Mouse (Mus musculus) lung, postnatal 0 days (tissue): ENCODE results near the gene Lactbl1. TPM values are rescaled to one million over a fixed set of nuclear protein-coding genes. Genes with fewer than 3 reads are reported as not detected.

Experiments
- ATAC-seq: fragments of 200-750 bp; cut with Nextera tagmentation; 2 replicates; pipeline ENCODE4 v1.8.0; 2017; ENCODE audit warnings: moderate library complexity
- DNase-seq: peaks from one replicate; pipeline ENCODE4 v3.0.0-alpha.2; 2016; ENCODE audit warnings: low spot score
- H3K27ac ChIP-seq: fragments of 300-500 bp; sonication (generic); 2 replicates; pipeline ENCODE4 v1.5.1; 2014; ENCODE audit warnings: antibody characterized with exemption, mild to moderate bottlenecking, low read length, mixed read lengths
- H3K27me3 ChIP-seq: fragments of 300-500 bp; sonication (generic); replicated peaks from 2 replicates; pipeline ENCODE4 v1.6.1; 2014; ENCODE audit warnings: low read length, mixed read lengths; ENCODE audit not compliant: insufficient read depth
- H3K36me3 ChIP-seq: fragments of 300-500 bp; sonication (generic); 2 replicates; pipeline ENCODE4 v1.6.1; 2014; ENCODE audit warnings: low read length, mixed read lengths; ENCODE audit not compliant: insufficient read depth
- H3K4me1 ChIP-seq: fragments of 300-500 bp; sonication (generic); 2 replicates; pipeline ENCODE4 v1.6.1; 2014; ENCODE audit warnings: antibody characterized with exemption, low read depth, low read length, mixed read lengths; ENCODE audit not compliant: insufficient read depth
- H3K4me2 ChIP-seq: fragments of 300-500 bp; sonication (generic); replicated peaks from 2 replicates; pipeline ENCODE4 v1.6.1; 2014; ENCODE audit warnings: low read depth, mild to moderate bottlenecking, low read length, moderate library complexity, mixed read lengths
- H3K4me3 ChIP-seq: fragments of 300-500 bp; sonication (generic); 2 replicates; pipeline ENCODE4 v1.5.1; 2014; ENCODE audit warnings: low read depth, low read length
- H3K9ac ChIP-seq: fragments of 300-500 bp; sonication (generic); replicated peaks from 2 replicates; pipeline ENCODE4 v1.6.1; 2014; ENCODE audit warnings: low read depth, mild to moderate bottlenecking
- H3K9me3 ChIP-seq: fragments of 300-500 bp; sonication (generic); 2 replicates; pipeline ENCODE4 v1.6.1; 2016; ENCODE audit warnings: low read length, mixed read lengths
- CTCF ChIP-seq: IDR thresholded peaks from 2 replicates; pipeline ENCODE4 v1.5.1; 2016; ENCODE audit warnings: antibody characterized with exemption, mild to moderate bottlenecking
- EP300 ChIP-seq: IDR thresholded peaks from 2 replicates; pipeline ENCODE4 v1.6.1; 2016; ENCODE audit warnings: antibody characterized with exemption, mild to moderate bottlenecking, control low read depth
- WGBS: fragments of 180-500 bp; shearing (Covaris S2); extraction: QIAGEN DNeasy Blood & Tissue Kit; methylation state at CpG from one replicate; pipeline ENCODE4 v1.1.7; 2014; 5-methylcytosine and 5-hydroxymethylcytosine counted together
- polyA plus RNA-seq: library from polyadenylated mRNA; unstranded; fragments of >200 nt; fragmentation: Nextera tagmentation; extraction: Ambion mirVana; gene quantifications from 2 replicates; pipeline ENCODE4 v1.2.1, GENCODE M21; 2015

Lactbl1 gene
- not detected in 2 replicates for polyA plus RNA-seq

DNA sequence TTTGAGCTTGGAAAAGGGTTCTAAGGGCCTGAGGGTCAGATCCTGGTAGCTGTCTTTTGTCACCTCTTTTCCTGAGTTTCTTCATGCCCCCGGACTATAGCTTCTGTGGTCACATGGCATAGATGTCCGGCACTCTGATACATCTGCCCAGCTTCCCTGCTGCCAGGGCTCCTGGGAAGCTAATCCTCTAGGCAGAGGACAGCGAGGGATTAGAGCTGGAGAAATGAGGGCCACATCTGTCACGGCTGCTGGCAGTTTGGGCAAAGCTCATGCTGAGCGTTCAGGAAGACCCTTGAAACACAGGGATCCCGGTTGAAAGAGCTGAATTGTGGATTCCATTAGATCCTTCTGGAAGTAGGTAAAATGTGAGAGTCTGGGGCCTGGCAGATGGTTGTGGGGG, at the start of gene Lactbl1:
Lactbl1 (plus strand) TSS at position 234 of the 400 bp plus-strand sequence.
- Histone ChIP-seq H3K9me3 (no peaks in the 10 kb centered on the region), H3K4me3 (no peak within 1 kb of the TSS), H3K4me2 (no peak within 1 kb of the TSS), H3K4me1 (no peaks in the 10 kb centered on the region), H3K27me3 (no peaks in the 10 kb centered on the region), H3K9ac (no peak within 1 kb of the TSS), H3K36me3 (no peaks in the 10 kb centered on the region), H3K27ac (no peak within 1 kb of the TSS)
- DNase-seq (no peak), ATAC-seq (no peak)
- WGBS: 53% methylated on average over 6 of the region's 6 CpGs
- TF ChIP-seq EP300: no peak

GRCm38 (mm10) chr4:136581885-136582284, 40.5 kb upstream of the Lactbl1 start:
- DNase-seq: no peak
- Histone ChIP-seq H3K4me2 (no peak overlapping the region), H3K27me3 (no peaks in the 10 kb centered on the region), H3K9ac (no peak overlapping the region), H3K4me1 (no peaks in the 10 kb centered on the region), H3K4me3 (no peak overlapping the region), H3K9me3 (no peaks in the 10 kb centered on the region), H3K36me3 (no peaks in the 10 kb centered on the region), H3K27ac (no peak overlapping the region)
- TF ChIP-seq EP300 (no peak), CTCF (no peak)
- 91% methylated on average over 3 of the region's 3 CpGs for WGBS
- no peak for ATAC-seq

GRCm38 (mm10) chr4:136587221-136587827, 35.1 kb upstream of the Lactbl1 start:
- no peak overlapping the region for H3K4me2 ChIP-seq
- H3K27ac ChIP-seq: no peak overlapping the region
- WGBS: 79% methylated on average over 4 of the region's 4 CpGs
- no peaks in the 10 kb centered on the region for H3K4me1 ChIP-seq
- H3K9ac ChIP-seq: no peak overlapping the region
- DNase-seq (no peak), ATAC-seq (no peak)
- no peaks in the 10 kb centered on the region for H3K36me3 ChIP-seq
- H3K9me3 ChIP-seq: no peaks in the 10 kb centered on the region
- no peak overlapping the region for H3K4me3 ChIP-seq
- H3K27me3 ChIP-seq: no peaks in the 10 kb centered on the region
- TF ChIP-seq EP300 (no peak), CTCF (no peak)

DNA sequence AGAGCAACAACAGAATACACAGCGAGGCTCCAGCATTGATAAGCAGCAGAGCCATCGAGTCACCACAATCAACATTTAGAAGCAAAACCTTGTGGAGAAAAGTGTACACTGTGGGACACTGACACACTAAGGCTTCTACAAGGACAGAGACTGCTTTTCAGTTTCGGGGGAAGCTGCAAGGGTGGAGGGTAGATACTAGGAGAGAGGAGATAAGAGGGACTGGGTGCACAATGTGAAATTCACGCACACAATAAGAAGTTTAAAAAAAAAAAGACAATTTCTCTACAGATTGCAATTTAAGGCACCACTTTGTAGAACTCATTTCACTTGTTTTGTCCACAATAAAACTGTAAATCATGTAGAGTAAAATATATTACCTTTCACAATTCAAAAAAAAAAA, 34.4 kb upstream of the Lactbl1 start:
- DNase-seq (no peak), ATAC-seq (no peak)
- 85% methylated on average over 4 of the region's 4 CpGs for WGBS
- Histone ChIP-seq H3K9ac (no peak overlapping the region), H3K36me3 (no peaks in the 10 kb centered on the region), H3K4me1 (no peaks in the 10 kb centered on the region), H3K4me3 (no peak overlapping the region), H3K27me3 (no peaks in the 10 kb centered on the region), H3K27ac (no peak overlapping the region), H3K4me2 (no peak overlapping the region), H3K9me3 (no peaks in the 10 kb centered on the region)
- TF ChIP-seq EP300 (no peak), CTCF (no peak)

- no peak overlapping the region for H3K27ac ChIP-seq
- DNase-seq (no peak), ATAC-seq (no peak)
- no peak overlapping the region for H3K4me3 ChIP-seq
- no peaks in the 10 kb centered on the region for H3K4me1 ChIP-seq
- no peak overlapping the region for H3K4me2 ChIP-seq
- WGBS: 43% methylated on average over 4 of the region's 4 CpGs
- H3K9me3 ChIP-seq: no peaks in the 10 kb centered on the region
- no peaks in the 10 kb centered on the region for H3K27me3 ChIP-seq
- H3K9ac ChIP-seq: no peak overlapping the region
- no peak for TF ChIP-seq EP300
- no peak for TF ChIP-seq CTCF
- no peaks in the 10 kb centered on the region for H3K36me3 ChIP-seq
These were observed 30.3 kb upstream of the Lactbl1 start for GRCm38 (mm10) chr4:136592111-136592510.

DNA sequence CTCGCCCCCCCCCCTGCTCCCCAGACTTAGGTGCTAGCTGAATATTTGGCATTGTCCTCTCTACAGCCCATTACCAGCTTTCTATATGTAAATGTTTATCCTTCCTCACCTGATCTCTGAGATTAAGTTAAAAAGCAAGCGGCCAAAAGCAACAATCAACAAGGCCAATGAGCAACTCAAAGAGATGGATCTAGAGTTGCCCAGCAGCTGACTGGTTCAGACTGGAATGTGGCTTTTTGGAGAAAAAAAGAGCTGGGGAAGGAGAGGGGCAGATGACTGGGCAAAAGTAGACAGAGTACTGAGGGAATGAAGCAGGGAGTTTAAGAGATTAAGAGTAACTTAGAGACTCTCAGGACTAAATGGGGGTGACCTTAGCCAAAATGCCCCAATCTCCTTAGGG, 28.4 kb upstream of the Lactbl1 start:
- TF ChIP-seq EP300: no peak
- TF ChIP-seq CTCF: no peak
- Histone ChIP-seq H3K4me1 (no peaks in the 10 kb centered on the region), H3K4me3 (no peak overlapping the region), H3K27ac (no peak overlapping the region), H3K27me3 (no peaks in the 10 kb centered on the region), H3K9me3 (no peaks in the 10 kb centered on the region), H3K4me2 (no peak overlapping the region), H3K36me3 (no peaks in the 10 kb centered on the region), H3K9ac (no peak overlapping the region)
- ATAC-seq (no peak), DNase-seq (no peak)
- WGBS: 71% methylated on average over 2 of the region's 2 CpGs

DNA sequence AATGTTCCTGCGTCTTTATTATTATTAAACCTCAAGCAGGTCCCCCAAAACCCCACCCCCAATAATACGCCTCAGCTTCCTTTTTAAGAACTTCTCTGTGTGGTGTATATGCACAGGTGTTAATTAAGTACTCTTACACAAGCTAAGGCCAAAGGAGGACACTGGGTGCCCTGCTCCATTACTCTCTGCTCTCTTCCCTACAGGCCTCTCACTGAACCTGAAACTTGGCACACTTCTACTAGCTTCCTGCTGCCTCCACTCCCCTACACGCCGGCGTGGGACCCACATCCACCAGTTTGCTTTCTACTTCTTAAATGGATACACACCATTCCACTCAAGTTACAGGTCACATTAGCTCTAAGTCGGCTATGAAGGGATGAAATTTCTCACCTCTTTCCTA, 27.2 kb upstream of the Lactbl1 start:
- Histone ChIP-seq H3K9me3 (no peaks in the 10 kb centered on the region), H3K4me1 (no peaks in the 10 kb centered on the region; the same call in 1 of the 2 replicates), H3K36me3 (no peaks in the 10 kb centered on the region), H3K9ac (no peak overlapping the region), H3K27me3 (no peaks in the 10 kb centered on the region), H3K4me2 (no peak overlapping the region), H3K27ac (no peak overlapping the region), H3K4me3 (no peak overlapping the region)
- DNase-seq (no peak), ATAC-seq (no peak)
- TF ChIP-seq EP300: no peak
- no peak for TF ChIP-seq CTCF
- 66% methylated on average over 6 of the region's 6 CpGs for WGBS
